Mouse (Mus musculus): ENCODE data around the gene Defb19. TPM values are rescaled to one million over a fixed set of nuclear protein-coding genes. Genes with fewer than 3 reads are reported as not detected.
A peak's percentile ranks its signal among the peaks of the same experiment; 100 is the strongest.

The Defb19 gene
- total RNA-seq, 2 experiments from 2014 or later, result not detected

- intact Hi-C loops (cut with DNase I), result loop anchor here (5.0 to 10.0 kb wide), 2 partner anchors 137 to 194 kb away; partner anchors contain the start of gene Sox12
- no peak for DNase-seq
Observed at GRCm38 (mm10) chr2:152589021-152589420, 8.9 kb upstream of the Defb19 start.

GRCm38 (mm10) chr2:152588450-152588849 is 8.3 kb upstream of the Defb19 start:
- intact Hi-C loops (cut with DNase I), result loop anchor here (5.0 to 10.0 kb wide), 2 partner anchors 136 to 194 kb away; partner anchors contain the start of gene Sox12
- DNase-seq, result no peak

- intact Hi-C loops (cut with DNase I), result loop anchor here (5.0 to 10.0 kb wide), 2 partner anchors 135 to 192 kb away; partner anchors contain the start of gene Sox12
- DNase-seq, result no peak
Observed at GRCm38 (mm10) chr2:152586926-152587560, 6.9 kb upstream of the Defb19 start.

- no peak for DNase-seq
- intact Hi-C loops (cut with DNase I), result loop anchor here (10.0 kb wide), 1 partner anchor 186 kb away; the partner anchor contains the start of gene Sox12
Observed at GRCm38 (mm10) chr2:152580612-152581011, 500 bp upstream of the Defb19 start.

GRCm38 (mm10) chr2:152573484-152573883 is 6.6 kb downstream of the Defb19 start:
- intact Hi-C loops (cut with DNase I), result no loop called here
- DNase-seq, result no peak

- no peak for DNase-seq
- intact Hi-C loops (cut with DNase I), result no loop called here
Observed at GRCm38 (mm10) chr2:152572114-152572794, 7.9 kb downstream of the Defb19 start, which contains the start of gene Defb21. Gene Defb21 (plus strand): TSS chr2:152572744.

GRCm38 (mm10) chr2:152570313-152570712 is 9.8 kb downstream of the Defb19 start:
- DNase-seq, result no peak
- intact Hi-C loops (cut with DNase I), result no loop called here

- DNase-seq, result no peak
- intact Hi-C loops (cut with DNase I), result no loop called here
Observed at GRCm38 (mm10) chr2:152569881-152570280, 10.2 kb downstream of the Defb19 start.

GRCm38 (mm10) chr2:152569038-152569437 is 11.1 kb downstream of the Defb19 start, which contains the start of gene Gm17416:
Gene Gm17416 (plus strand): TSS chr2:152569338.
- intact Hi-C loops (cut with DNase I), result no loop called here

GRCm38 (mm10) chr2:152556655-152557054 is 23.5 kb downstream of the Defb19 start:
- intact Hi-C loops (cut with DNase I), result no loop called here
- no peak for DNase-seq

More at GRCm38 (mm10) chr2:152569038-152569437, 11.1 kb downstream of the Defb19 start, which contains the start of gene Gm17416:
- DNase-seq, result no peak

GRCm38 (mm10) chr2:152553774-152554423 is 26.2 kb downstream of the Defb19 start:
- intact Hi-C loops (cut with DNase I), result loop anchor here (2.0 kb wide), 1 partner anchor 47 kb away; no protein-coding TSS in a partner anchor
- peak; percentile 44 to 65 for DNase-seq

- intact Hi-C loops (cut with DNase I), result loop anchor here (10.0 kb wide), 1 partner anchor 153 kb away; the partner anchor contains the start of gene Sox12
- DNase-seq, result no peak
Observed at GRCm38 (mm10) chr2:152548124-152548523, 32.0 kb downstream of the Defb19 start.

GRCm38 (mm10) chr2:152544691-152545090 is 35.4 kb downstream of the Defb19 start:
- intact Hi-C loops (cut with DNase I), result loop anchor here (5.0 to 10.0 kb wide), 2 partner anchors 72 to 150 kb away; partner anchors contain the start of gene Sox12
- peak; percentile 3 to 4 for DNase-seq

GRCm38 (mm10) chr2:152543478-152543877 is 36.6 kb downstream of the Defb19 start:
- intact Hi-C loops (cut with DNase I), result loop anchor here (5.0 to 10.0 kb wide), 2 partner anchors 71 to 149 kb away; partner anchors contain the start of gene Sox12
- DNase-seq, result no peak

GRCm38 (mm10) chr2:152542897-152543296 is 37.2 kb downstream of the Defb19 start:
- intact Hi-C loops (cut with DNase I), result loop anchor here (5.0 to 10.0 kb wide), 2 partner anchors 71 to 148 kb away; partner anchors contain the start of gene Sox12
- DNase-seq, result no peak

GRCm38 (mm10) chr2:152541979-152542378 is 38.1 kb downstream of the Defb19 start:
- DNase-seq, result no peak
- intact Hi-C loops (cut with DNase I), result loop anchor here (5.0 to 10.0 kb wide), 2 partner anchors 70 to 147 kb away; partner anchors contain the start of gene Sox12

GRCm38 (mm10) chr2:152539944-152540710 is 40.0 kb downstream of the Defb19 start, which contains the start of gene Defb29:
Gene Defb29 (minus strand): TSS chr2:152540098.
- intact Hi-C loops (cut with DNase I), result loop anchor here (5.0 to 10.0 kb wide), 2 partner anchors 68 to 145 kb away; partner anchors contain the start of gene Sox12
- no peak for DNase-seq
